ENCODE assay signal across 14 mouse cellular contexts in genomic region chr3:83885163-83885562, GRCm38 (mm10). TPM values are rescaled to one million over a fixed set of nuclear protein-coding genes. Genes with fewer than 3 reads are reported as not detected.
DNase-seq lines count a peak whose midpoint lies in the region; ATAC-seq lines count a peak whose summit lies in the region.
"Had no signal": no experiment of that assay in that cellular context is flagged by ENCODE, and none has a peak within 500 bp of the region (broad histone marks: within the 10 kb centered on the region; RNA-seq: fewer than 3 reads in every experiment).

No protein-coding gene starts in this region.

- no peak overlapping the region for H3K4me3 ChIP-seq in midbrain, embryonic 11.5 days (ENCODE audit: low read depth, low read length)
- no peak overlapping the region for H3K4me3 ChIP-seq in midbrain, embryonic 14.5 days (replicated peaks; ENCODE audit: low read depth, low read length)
- H3K4me3 ChIP-seq in forebrain, embryonic 12.5 days (replicated peaks) = no peak overlapping the region
- H3K4me3 ChIP-seq: layer of hippocampus, adult 2 months; lung, embryonic 15.5 days had no signal

- H3K4me2 ChIP-seq in midbrain, embryonic 11.5 days = no peak overlapping the region
- H3K4me2 ChIP-seq in midbrain, embryonic 14.5 days (ENCODE audit: low read length) = no peak overlapping the region
- H3K4me2 ChIP-seq in forebrain, embryonic 12.5 days = no peak overlapping the region
- H3K4me2 ChIP-seq: lung, embryonic 15.5 days had no signal

- no peak overlapping the region for H3K9ac ChIP-seq in midbrain, embryonic 11.5 days (ENCODE audit: low read length)
- H3K9ac ChIP-seq in midbrain, embryonic 14.5 days (replicated peaks; ENCODE audit: low read length) = no peak overlapping the region
- no peak overlapping the region for H3K9ac ChIP-seq in forebrain, embryonic 12.5 days
- H3K9ac ChIP-seq: lung, embryonic 15.5 days had no signal

- H3K36me3 ChIP-seq in midbrain, embryonic 11.5 days (ENCODE audit: control insufficient read depth, insufficient read depth, low read length) = no peaks in the 10 kb centered on the region
- H3K36me3 ChIP-seq in midbrain, embryonic 14.5 days (ENCODE audit: control insufficient read depth, insufficient read depth, low read length) = no peaks in the 10 kb centered on the region
- no peaks in the 10 kb centered on the region for H3K36me3 ChIP-seq in forebrain, embryonic 12.5 days (replicated peaks)
- H3K36me3 ChIP-seq: lung, embryonic 15.5 days had no signal

- no peak for ATAC-seq in midbrain, embryonic 11.5 days (ENCODE audit: low FRiP score)
- no peak for ATAC-seq in midbrain, embryonic 14.5 days (ENCODE audit: low FRiP score, low TSS enrichment)
- ATAC-seq in granulocyte monocyte progenitor cell, adult 5-6 weeks (replicated peaks; ENCODE audit: poor library complexity, severe bottlenecking) = peak; percentile 97
- ATAC-seq in megakaryocyte, adult 5-6 weeks (ENCODE audit: poor library complexity, severe bottlenecking) = peak; percentile 97
- no peak for ATAC-seq in forebrain, embryonic 12.5 days (ENCODE audit: low FRiP score)
- ATAC-seq: hindbrain, postnatal 0 days; midbrain, embryonic 16.5 days had no signal

- no peaks in the 10 kb centered on the region for H3K9me3 ChIP-seq in midbrain, embryonic 11.5 days (ENCODE audit: control insufficient read depth, low read length)
- H3K9me3 ChIP-seq in midbrain, embryonic 14.5 days (ENCODE audit: control insufficient read depth, low read length) = no peaks in the 10 kb centered on the region
- H3K9me3 ChIP-seq in forebrain, embryonic 12.5 days = no peaks in the 10 kb centered on the region
- H3K9me3 ChIP-seq: lung, embryonic 15.5 days had no signal

- no peak overlapping the region for H3K27ac ChIP-seq in midbrain, embryonic 11.5 days (ENCODE audit: low read depth, low read length)
- no peak overlapping the region for H3K27ac ChIP-seq in midbrain, embryonic 14.5 days (replicated peaks; ENCODE audit: low read depth, low read length)
- H3K27ac ChIP-seq in forebrain, embryonic 12.5 days = no peak overlapping the region
- H3K27ac ChIP-seq: hindbrain, postnatal 0 days; layer of hippocampus, adult 2 months; lung, embryonic 15.5 days had no signal

- intact Hi-C loops in left cerebral cortex, postnatal 10 days (cut with DNase I) = no loop called here

- H3K4me1 ChIP-seq in midbrain, embryonic 11.5 days (ENCODE audit: control insufficient read depth, insufficient read depth, low read length) = no peaks in the 10 kb centered on the region
- no peaks in the 10 kb centered on the region for H3K4me1 ChIP-seq in midbrain, embryonic 14.5 days (ENCODE audit: control insufficient read depth, insufficient read depth, low read length)
- H3K4me1 ChIP-seq in forebrain, embryonic 12.5 days = no peaks in the 10 kb centered on the region
- H3K4me1 ChIP-seq: lung, embryonic 15.5 days had no signal

- no peaks in the 10 kb centered on the region for H3K27me3 ChIP-seq in midbrain, embryonic 11.5 days (ENCODE audit: control insufficient read depth, insufficient read depth, low read length)
- H3K27me3 ChIP-seq in midbrain, embryonic 14.5 days (ENCODE audit: control insufficient read depth, insufficient read depth, low read length) = no peaks in the 10 kb centered on the region
- no peaks in the 10 kb centered on the region for H3K27me3 ChIP-seq in forebrain, embryonic 12.5 days
- H3K27me3 ChIP-seq: lung, embryonic 15.5 days had no signal

- 80% methylated on average over 2 of the region's 2 CpGs for WGBS in midbrain, embryonic 11.5 days
- 81% methylated on average over 2 of the region's 2 CpGs for WGBS in midbrain, embryonic 14.5 days
- 83% methylated on average over 2 of the region's 2 CpGs for WGBS in forebrain, embryonic 12.5 days

- peak; percentile 49 for DNase-seq in midbrain, embryonic 11.5 days (ENCODE audit: low spot score, missing footprints)
- no peak for DNase-seq in midbrain, embryonic 14.5 days
- DNase-seq in left cerebral cortex, postnatal 10 days (ENCODE audit: extremely low spot score in 1 of 2, low spot score in 2 of 2) = no peak
- no peak for DNase-seq in ovary, postnatal 14 days (ENCODE audit: low spot score)
- DNase-seq: cerebellum, postnatal 14 days; heart, adult 18-20 months; kidney, adult 9 months had no signal

RNA-seq across cellular contexts. Expression of gene Tlr2, which starts 43.6 kb away (rescaled TPM):
- polyA plus RNA-seq in midbrain, embryonic 11.5 days (2014; fragmentation: Nextera tagmentation; extraction: Ambion mirVana) = 1.7 and 1.8 TPM in 2 replicates
- polyA plus RNA-seq in midbrain, embryonic 14.5 days (2014; fragmentation: Nextera tagmentation; extraction: Ambion mirVana) = 0.42 and 1.6 TPM in 2 replicates
- total RNA-seq in granulocyte monocyte progenitor cell, adult 5-6 weeks (2014; fragmentation: Nextera tagmentation) = 11.2 and 13.4 TPM in 2 replicates
- 7.8 and 14.1 TPM in 2 replicates for total RNA-seq in granulocyte monocyte progenitor cell, adult 5-6 weeks (2017)
- 48.9 and 62.5 TPM in 2 replicates for total RNA-seq in megakaryocyte, adult 5-6 weeks (2015)
- 48.9 and 57.0 TPM in 2 replicates for total RNA-seq in megakaryocyte, adult 5-6 weeks (2017)
- polyA plus RNA-seq in forebrain, embryonic 12.5 days (2016; fragmentation: Nextera tagmentation; extraction: Ambion mirVana) = 0.60 and 0.88 TPM in 2 replicates
- total RNA-seq in left cerebral cortex, postnatal 10 days (2021) = under 1 TPM; 0.54 to 0.67 TPM

Comparison
In these comparisons a context has a peak if more than half of its experiments do, and no peak if none do; other contexts are left out.
1. ATAC-seq: peak in granulocyte monocyte progenitor cell, adult 5-6 weeks (single experiment) and megakaryocyte, adult 5-6 weeks (single experiment); none in midbrain, embryonic 11.5 days (single experiment), midbrain, embryonic 14.5 days (single experiment) and forebrain, embryonic 12.5 days (single experiment).
2. RNA of gene Tlr2, which starts 43.6 kb away (total RNA-seq): 48.9 to 62.5 TPM in megakaryocyte, adult 5-6 weeks and 7.8 to 14.1 TPM in granulocyte monocyte progenitor cell, adult 5-6 weeks; 0.54 to 0.67 TPM in left cerebral cortex, postnatal 10 days; every median in the first group is over 4 times any median in the second.